Mouse (Mus musculus): ENCODE measurements around the gene Cox8b. TPM values are rescaled to one million over a fixed set of nuclear protein-coding genes. Genes with fewer than 3 reads are reported as not detected.

The Cox8b gene
- polyA plus RNA-seq, 1 experiment = 231 TPM

- no peak for DNase-seq
- no peak for TF ChIP-seq CTCF (IDR thresholded peaks at IDR 0.05; ENCODE audit: borderline replicate concordance, control insufficient read depth, extremely low read depth, insufficient read depth, low read length, poor library complexity)
- TF ChIP-seq POLR2A (IDR thresholded peaks at IDR 0.05; ENCODE audit: control insufficient read depth, extremely low read depth, insufficient read depth, low read length, poor library complexity) = no peak
- no peak overlapping the region for H3K27ac ChIP-seq (ENCODE audit: control insufficient read depth, insufficient read depth, low read length)
- WGBS = 85% methylated on average over 6 of the region's 6 CpGs
- no peaks in the 10 kb centered on the region for H3K27me3 ChIP-seq (ENCODE audit: control insufficient read depth, insufficient read depth, low read length)
- peaks cover 25% of the 10 kb centered on the region for H3K4me1 ChIP-seq (replicated peaks; ENCODE audit: control insufficient read depth, insufficient read depth, low read length)
- no peak overlapping the region for H3K4me3 ChIP-seq (ENCODE audit: control insufficient read depth, insufficient read depth, low read length)
- H3K36me3 ChIP-seq (ENCODE audit: control insufficient read depth, insufficient read depth, low read length) = peaks cover 39% of the 10 kb centered on the region
These were observed 40.2 kb downstream of the Cox8b start for GRCm38 (mm10) chr7:140859997-140860396.

GRCm38 (mm10) chr7:140858746-140859145, 41.5 kb downstream of the Cox8b start:
- Histone ChIP-seq H3K27ac (ENCODE audit: control insufficient read depth, insufficient read depth, low read length) (no peak overlapping the region), H3K36me3 (ENCODE audit: control insufficient read depth, insufficient read depth, low read length) (peaks cover 34% of the 10 kb centered on the region), H3K27me3 (ENCODE audit: control insufficient read depth, insufficient read depth, low read length) (no peaks in the 10 kb centered on the region), H3K4me1 (replicated peaks; ENCODE audit: control insufficient read depth, insufficient read depth, low read length) (peaks cover 27% of the 10 kb centered on the region), H3K4me3 (ENCODE audit: control insufficient read depth, insufficient read depth, low read length) (no peak overlapping the region)
- DNase-seq = no peak
- TF ChIP-seq POLR2A (IDR thresholded peaks at IDR 0.05; ENCODE audit: control insufficient read depth, extremely low read depth, insufficient read depth, low read length, poor library complexity) = no peak
- TF ChIP-seq CTCF (IDR thresholded peaks at IDR 0.05; ENCODE audit: borderline replicate concordance, control insufficient read depth, extremely low read depth, insufficient read depth, low read length, poor library complexity) = no peak
- WGBS = 89% methylated on average over 8 of the region's 8 CpGs

GRCm38 (mm10) chr7:140857550-140858505, 42.4 kb downstream of the Cox8b start, which contains the start of gene Bet1l:
Gene Bet1l, minus strand, starts transcription at chr7:140857577.
- no peaks in the 10 kb centered on the region for H3K27me3 ChIP-seq (ENCODE audit: control insufficient read depth, insufficient read depth, low read length)

GRCm38 (mm10) chr7:140856785-140857549, 43.3 kb downstream of the Cox8b start, which contains the start of gene Ric8a:
Gene Ric8a, plus strand, starts transcription at chr7:140856957.
- peak; percentile 85 for DNase-seq
- Histone ChIP-seq H3K4me3 (ENCODE audit: control insufficient read depth, insufficient read depth, low read length) (peak within 1 kb of the TSS; percentile 98), H3K36me3 (ENCODE audit: control insufficient read depth, insufficient read depth, low read length) (peaks cover 23% of the 10 kb centered on the region), H3K4me1 (replicated peaks; ENCODE audit: control insufficient read depth, insufficient read depth, low read length) (peaks cover 27% of the 10 kb centered on the region), H3K27ac (ENCODE audit: control insufficient read depth, insufficient read depth, low read length) (peak within 1 kb of the TSS; percentile 77), H3K27me3 (ENCODE audit: control insufficient read depth, insufficient read depth, low read length) (no peaks in the 10 kb centered on the region)
- under 1% methylated on average over 50 of the region's 50 CpGs for WGBS
- TF ChIP-seq CTCF (IDR thresholded peaks at IDR 0.05; ENCODE audit: borderline replicate concordance, control insufficient read depth, extremely low read depth, insufficient read depth, low read length, poor library complexity) = 0 out of 2 replicates have a peak, but pooled peaks have one; percentile 36
- peak; percentile 66 for TF ChIP-seq POLR2A (IDR thresholded peaks at IDR 0.05; ENCODE audit: control insufficient read depth, extremely low read depth, insufficient read depth, low read length, poor library complexity)

More at GRCm38 (mm10) chr7:140857550-140858505, 42.4 kb downstream of the Cox8b start, which contains the start of gene Bet1l:
- Histone ChIP-seq H3K4me3 (ENCODE audit: control insufficient read depth, insufficient read depth, low read length) (peak within 1 kb of the TSS; percentile 98), H3K36me3 (ENCODE audit: control insufficient read depth, insufficient read depth, low read length) (peaks cover 32% of the 10 kb centered on the region), H3K27ac (ENCODE audit: control insufficient read depth, insufficient read depth, low read length) (peak within 1 kb of the TSS; percentile 77), H3K4me1 (replicated peaks; ENCODE audit: control insufficient read depth, insufficient read depth, low read length) (peaks cover 27% of the 10 kb centered on the region)
- peak; percentile 10 for DNase-seq
- TF ChIP-seq POLR2A (IDR thresholded peaks at IDR 0.05; ENCODE audit: control insufficient read depth, extremely low read depth, insufficient read depth, low read length, poor library complexity) (no peak), CTCF (IDR thresholded peaks at IDR 0.05; ENCODE audit: borderline replicate concordance, control insufficient read depth, extremely low read depth, insufficient read depth, low read length, poor library complexity) (no peak)
- WGBS = 13% methylated on average over 40 of the region's 40 CpGs

- TF ChIP-seq POLR2A (IDR thresholded peaks at IDR 0.05; ENCODE audit: control insufficient read depth, extremely low read depth, insufficient read depth, low read length, poor library complexity) (peak; percentile 14), CTCF (IDR thresholded peaks at IDR 0.05; ENCODE audit: borderline replicate concordance, control insufficient read depth, extremely low read depth, insufficient read depth, low read length, poor library complexity) (no peak)
- Histone ChIP-seq H3K36me3 (ENCODE audit: control insufficient read depth, insufficient read depth, low read length) (peaks cover 15% of the 10 kb centered on the region), H3K27ac (ENCODE audit: control insufficient read depth, insufficient read depth, low read length) (peak within 1 kb of the TSS; percentile 77), H3K4me3 (ENCODE audit: control insufficient read depth, insufficient read depth, low read length) (peak within 1 kb of the TSS; percentile 98), H3K27me3 (ENCODE audit: control insufficient read depth, insufficient read depth, low read length) (no peaks in the 10 kb centered on the region), H3K4me1 (replicated peaks; ENCODE audit: control insufficient read depth, insufficient read depth, low read length) (peaks cover 27% of the 10 kb centered on the region)
- under 1% methylated on average over 51 of the region's 51 CpGs for WGBS
- DNase-seq = peak; percentile 57
These were observed 44.1 kb downstream of the Cox8b start, which contains the start of gene Gm45785 for GRCm38 (mm10) chr7:140855860-140856784. Gene Gm45785, minus strand, starts transcription at chr7:140856331.

Measured in thymus, adult 2 months (tissue).